Mouse (Mus musculus): ENCODE measurements around the gene Hoxb8. TPM values are rescaled to one million over a fixed set of nuclear protein-coding genes. Genes with fewer than 3 reads are reported as not detected.

Hoxb8 gene
- total and polyA plus RNA-seq, 2 experiments = 0.04 TPM; not detected in 1

DNA sequence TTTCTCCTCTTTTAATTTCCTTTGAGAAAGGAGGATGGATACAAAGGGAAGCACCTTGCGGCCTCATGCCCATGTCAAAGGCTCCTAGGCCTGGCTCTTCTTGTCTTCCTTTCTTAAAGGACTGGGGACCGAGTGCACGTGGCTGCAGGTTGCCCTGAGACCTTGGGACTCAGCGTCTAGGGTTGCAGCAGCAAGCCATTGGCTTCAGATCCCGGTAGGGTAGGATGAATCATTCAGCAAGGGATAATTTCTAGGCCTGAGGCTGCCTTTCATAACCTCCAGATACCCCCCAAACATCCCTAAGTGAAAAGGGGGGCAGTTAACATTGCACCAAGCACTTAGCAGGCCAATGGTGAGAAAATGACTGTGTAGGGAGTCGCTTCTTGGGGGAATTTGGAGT is 29.4 kb downstream of the Hoxb8 start:
- Histone ChIP-seq H3K27ac (replicated peaks; ENCODE audit: insufficient read depth, low read depth, low read length) (peak overlapping the region; percentile 46), H3K4me3 (ENCODE audit: insufficient read depth, low read depth, low read length) (no peak overlapping the region), H3K9ac (ENCODE audit: low read depth, low read length) (no peak overlapping the region), H3K27me3 (ENCODE audit: control insufficient read depth, insufficient read depth, low read length) (no peaks in the 10 kb centered on the region), H3K36me3 (ENCODE audit: control insufficient read depth, insufficient read depth, low read length) (no peaks in the 10 kb centered on the region), H3K4me1 (ENCODE audit: control insufficient read depth, insufficient read depth, low read length) (0 out of 2 replicates have a peak, but pooled peaks cover 5% of the 10 kb centered on the region), H3K79me2 (ENCODE audit: control insufficient read depth, insufficient read depth, low read length) (no peaks in the 10 kb centered on the region)
- DNase-seq (ENCODE audit: extremely low read depth, low read depth, low spot score) = no peak
- WGBS = 19% methylated on average over 6 of the region's 6 CpGs
- TF ChIP-seq POLR2A (IDR thresholded peaks at IDR 0.05; ENCODE audit: extremely low read depth, insufficient read depth, low read length) (no peak), CTCF (IDR thresholded peaks at IDR 0.05; ENCODE audit: low read depth, low read length) (no peak)

GRCm38 (mm10) chr11:96311520-96312417 is 30.1 kb downstream of the Hoxb8 start:
- H3K79me2 ChIP-seq (ENCODE audit: control insufficient read depth, insufficient read depth, low read length) = no peaks in the 10 kb centered on the region
- peak overlapping the region; percentile 16; the same call in 1 of the 2 replicates for H3K4me3 ChIP-seq (ENCODE audit: insufficient read depth, low read depth, low read length)
- DNase-seq (ENCODE audit: extremely low read depth, low read depth, low spot score) = no peak
- 5% methylated on average over 31 of the region's 31 CpGs for WGBS
- H3K36me3 ChIP-seq (ENCODE audit: control insufficient read depth, insufficient read depth, low read length) = no peaks in the 10 kb centered on the region
- H3K27ac ChIP-seq (replicated peaks; ENCODE audit: insufficient read depth, low read depth, low read length) = no peak overlapping the region
- no peak overlapping the region for H3K9ac ChIP-seq (ENCODE audit: low read depth, low read length)
- 0 out of 2 replicates have a peak, but pooled peaks cover 5% of the 10 kb centered on the region for H3K4me1 ChIP-seq (ENCODE audit: control insufficient read depth, insufficient read depth, low read length)
- H3K27me3 ChIP-seq (ENCODE audit: control insufficient read depth, insufficient read depth, low read length) = no peaks in the 10 kb centered on the region
- no peak for TF ChIP-seq POLR2A (IDR thresholded peaks at IDR 0.05; ENCODE audit: extremely low read depth, insufficient read depth, low read length)
- peak; percentile 76 for TF ChIP-seq CTCF (IDR thresholded peaks at IDR 0.05; ENCODE audit: low read depth, low read length)

DNA sequence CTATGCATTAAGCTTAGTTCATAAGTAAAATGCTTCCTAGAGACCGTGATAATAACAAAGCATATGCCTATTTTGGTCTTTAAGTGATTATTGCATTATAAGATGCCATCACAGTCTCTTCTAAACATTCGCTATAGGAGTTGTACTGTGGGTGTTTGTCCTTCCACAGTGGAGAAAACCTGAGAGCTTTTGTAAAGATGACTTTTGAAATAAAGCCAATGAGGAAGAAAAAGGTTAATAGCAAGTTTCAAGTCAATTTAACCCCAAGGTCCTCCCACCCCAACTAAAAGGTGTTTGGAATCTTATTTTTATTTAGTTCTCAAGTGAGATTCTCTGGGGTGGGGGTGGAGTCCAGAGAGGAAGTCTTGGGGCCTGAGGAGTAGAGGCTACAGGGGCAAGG is 31.4 kb downstream of the Hoxb8 start:
- Histone ChIP-seq H3K27ac (replicated peaks; ENCODE audit: insufficient read depth, low read depth, low read length) (no peak overlapping the region), H3K36me3 (ENCODE audit: control insufficient read depth, insufficient read depth, low read length) (no peaks in the 10 kb centered on the region), H3K4me3 (ENCODE audit: insufficient read depth, low read depth, low read length) (no peak overlapping the region), H3K27me3 (ENCODE audit: control insufficient read depth, insufficient read depth, low read length) (peaks cover 5% of the 10 kb centered on the region; the same call in 1 of the 2 replicates), H3K79me2 (ENCODE audit: control insufficient read depth, insufficient read depth, low read length) (no peaks in the 10 kb centered on the region), H3K9ac (ENCODE audit: low read depth, low read length) (no peak overlapping the region), H3K4me1 (ENCODE audit: control insufficient read depth, insufficient read depth, low read length) (0 out of 2 replicates have a peak, but pooled peaks cover 5% of the 10 kb centered on the region)
- 48% methylated on average over 2 of the region's 2 CpGs for WGBS
- TF ChIP-seq POLR2A (IDR thresholded peaks at IDR 0.05; ENCODE audit: extremely low read depth, insufficient read depth, low read length) (no peak), CTCF (IDR thresholded peaks at IDR 0.05; ENCODE audit: low read depth, low read length) (no peak)
- DNase-seq (ENCODE audit: extremely low read depth, low read depth, low spot score) = no peak

GRCm38 (mm10) chr11:96313806-96314428 is 32.2 kb downstream of the Hoxb8 start:
- H3K4me1 ChIP-seq (ENCODE audit: control insufficient read depth, insufficient read depth, low read length) = 0 out of 2 replicates have a peak, but pooled peaks cover 5% of the 10 kb centered on the region
- peaks cover 8% of the 10 kb centered on the region for H3K27me3 ChIP-seq (ENCODE audit: control insufficient read depth, insufficient read depth, low read length)
- H3K9ac ChIP-seq (ENCODE audit: low read depth, low read length) = no peak overlapping the region
- peak overlapping the region; percentile 62 for H3K27ac ChIP-seq (replicated peaks; ENCODE audit: insufficient read depth, low read depth, low read length)
- DNase-seq (ENCODE audit: extremely low read depth, low read depth, low spot score) = no peak
- H3K4me3 ChIP-seq (ENCODE audit: insufficient read depth, low read depth, low read length) = no peak overlapping the region
- 11% methylated on average over 12 of the region's 12 CpGs for WGBS
- no peaks in the 10 kb centered on the region for H3K36me3 ChIP-seq (ENCODE audit: control insufficient read depth, insufficient read depth, low read length)
- TF ChIP-seq POLR2A (IDR thresholded peaks at IDR 0.05; ENCODE audit: extremely low read depth, insufficient read depth, low read length) (no peak), CTCF (IDR thresholded peaks at IDR 0.05; ENCODE audit: low read depth, low read length) (no peak)
- H3K79me2 ChIP-seq (ENCODE audit: control insufficient read depth, insufficient read depth, low read length) = no peaks in the 10 kb centered on the region

DNA sequence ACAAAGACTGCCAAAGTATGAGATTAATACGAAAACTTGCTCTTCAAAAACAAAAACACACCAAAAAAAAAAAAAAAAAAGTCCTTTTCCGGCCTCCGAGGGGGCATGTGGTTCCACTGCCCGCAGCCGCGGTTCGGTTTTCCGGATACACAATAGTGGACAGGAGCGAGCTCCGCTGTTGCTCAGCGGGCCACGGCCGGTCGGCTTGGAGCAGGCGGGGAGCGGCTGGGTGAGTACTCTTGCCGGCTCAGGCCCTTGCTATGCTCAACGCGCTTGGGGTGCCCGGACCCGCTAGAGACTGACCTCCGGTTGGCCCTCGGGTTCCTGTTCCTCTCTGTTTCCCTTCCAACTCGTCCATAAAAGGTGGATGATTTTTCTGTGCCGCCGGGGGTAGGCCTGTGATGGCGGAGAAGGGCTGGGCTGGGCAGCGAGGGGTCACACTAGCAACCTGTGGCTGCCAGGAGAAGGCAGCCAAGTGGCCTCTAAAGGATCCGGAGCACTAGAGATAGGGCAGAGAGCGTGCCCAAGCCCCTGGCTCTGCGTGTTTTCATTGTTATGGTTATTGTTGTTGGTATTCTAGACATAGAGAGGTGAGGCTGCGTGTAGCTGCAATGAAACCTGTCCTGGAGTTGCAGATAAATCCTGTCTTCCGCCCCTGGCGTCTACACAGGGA is 33.1 kb downstream of the Hoxb8 start:
- peak overlapping the region; percentile 58 for H3K4me3 ChIP-seq (ENCODE audit: insufficient read depth, low read depth, low read length)
- no peaks in the 10 kb centered on the region for H3K36me3 ChIP-seq (ENCODE audit: control insufficient read depth, insufficient read depth, low read length)
- no peak for TF ChIP-seq CTCF (IDR thresholded peaks at IDR 0.05; ENCODE audit: low read depth, low read length)
- no peak for TF ChIP-seq POLR2A (IDR thresholded peaks at IDR 0.05; ENCODE audit: extremely low read depth, insufficient read depth, low read length)
- WGBS = 3% methylated on average over 34 of the region's 34 CpGs
- peaks cover under 1% of the 10 kb centered on the region; the same call in 1 of the 2 replicates for H3K79me2 ChIP-seq (ENCODE audit: control insufficient read depth, insufficient read depth, low read length)
- no peak for DNase-seq (ENCODE audit: extremely low read depth, low read depth, low spot score)
- peak overlapping the region; percentile 60 for H3K9ac ChIP-seq (ENCODE audit: low read depth, low read length)
- 0 out of 2 replicates have a peak, but pooled peaks cover 5% of the 10 kb centered on the region for H3K4me1 ChIP-seq (ENCODE audit: control insufficient read depth, insufficient read depth, low read length)
- H3K27ac ChIP-seq (replicated peaks; ENCODE audit: insufficient read depth, low read depth, low read length) = peak overlapping the region; percentile 62
- H3K27me3 ChIP-seq (ENCODE audit: control insufficient read depth, insufficient read depth, low read length) = peaks cover 11% of the 10 kb centered on the region

All from liver, adult 2 months (tissue).